11 mouse cellular contexts compared by ENCODE assay signal in the genomic region with DNA sequence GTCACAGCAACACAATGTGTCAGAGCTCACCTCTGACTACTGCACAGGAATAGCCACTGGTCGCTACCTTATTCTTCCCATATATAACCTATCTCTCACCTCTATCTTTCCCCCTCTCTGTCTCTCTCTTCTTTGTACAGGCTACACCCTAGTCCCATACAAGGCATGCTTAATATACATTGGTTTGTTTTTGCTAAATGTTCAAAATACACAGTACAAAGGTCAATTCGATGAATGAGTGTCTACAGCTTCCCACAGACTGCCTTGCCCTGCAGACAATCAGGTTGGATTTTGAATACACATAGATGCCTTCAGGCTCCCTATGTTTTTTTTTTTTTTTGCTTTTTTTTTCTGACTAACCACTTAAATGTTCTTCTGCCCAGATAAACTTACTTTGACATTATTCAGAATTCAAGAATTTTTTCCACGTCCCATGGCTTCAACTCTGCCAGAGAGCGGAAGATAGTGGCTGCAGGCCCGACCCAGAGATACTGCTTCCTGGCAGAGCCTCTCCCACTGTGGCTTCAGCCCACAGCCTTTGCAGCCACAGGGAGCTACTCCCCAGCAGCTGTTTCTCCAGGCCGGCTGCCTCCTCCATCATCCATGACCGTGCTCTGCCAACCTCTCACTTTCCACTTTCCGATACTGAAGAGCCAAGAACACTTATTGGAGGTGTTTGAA.
DNase-seq lines count a peak whose midpoint lies in the region; ATAC-seq and TF ChIP-seq lines count a peak whose summit lies in the region.
"Had no signal": no experiment of that assay in that cellular context is flagged by ENCODE, and none has a peak within 500 bp of the region (broad histone marks: within the 10 kb centered on the region; RNA-seq: fewer than 3 reads in every experiment).

No protein-coding gene starts in this region.

- H3K9me3 ChIP-seq in forebrain, postnatal 0 days (ENCODE audit: low read length) = no peaks in the 10 kb centered on the region
- H3K9me3 ChIP-seq in forebrain, embryonic 10.5 days = no peaks in the 10 kb centered on the region
- H3K9me3 ChIP-seq in hindbrain, embryonic 13.5 days = no peaks in the 10 kb centered on the region

- H3K36me3 ChIP-seq in forebrain, postnatal 0 days (ENCODE audit: insufficient read depth) = no peaks in the 10 kb centered on the region
- no peaks in the 10 kb centered on the region for H3K36me3 ChIP-seq in forebrain, embryonic 10.5 days (replicated peaks)
- no peaks in the 10 kb centered on the region for H3K36me3 ChIP-seq in hindbrain, embryonic 13.5 days

- ATAC-seq in forebrain, postnatal 0 days = peak; percentile 77
- no peak for ATAC-seq in hindbrain, embryonic 13.5 days (ENCODE audit: low FRiP score)
- ATAC-seq: inflammation-experienced regulatory T-cells, adult 6 months; midbrain, embryonic 16.5 days had no signal

- no peaks in the 10 kb centered on the region for H3K27me3 ChIP-seq in forebrain, postnatal 0 days (ENCODE audit: insufficient read depth, low read length)
- H3K27me3 ChIP-seq in forebrain, embryonic 10.5 days (ENCODE audit: poor library complexity, severe bottlenecking) = no peaks in the 10 kb centered on the region
- H3K27me3 ChIP-seq in hindbrain, embryonic 13.5 days = no peaks in the 10 kb centered on the region

- H3K4me3 ChIP-seq in forebrain, postnatal 0 days (ENCODE audit: low read depth, low read length) = no peak overlapping the region
- H3K4me3 ChIP-seq in forebrain, embryonic 10.5 days = no peak overlapping the region
- H3K4me3 ChIP-seq in hindbrain, embryonic 13.5 days = no peak overlapping the region

- peak; percentile 34 for DNase-seq in forebrain, postnatal 0 days
- no peak for DNase-seq in forebrain, embryonic 10.5 days (ENCODE audit: extremely low spot score, low spot score)
- peak; percentile 29 for DNase-seq in right cerebral cortex, adult 18-20 months
- no peak for DNase-seq in right cerebral cortex, postnatal 25 days
- peak; percentile 38 to 47 for DNase-seq in heart, postnatal 36 days
- DNase-seq in kidney, postnatal 4 days = no peak
- no peak for DNase-seq in adrenal gland, postnatal 25 days
- DNase-seq: layer of hippocampus, adult 9-11 months had no signal

- H3K9ac ChIP-seq in forebrain, postnatal 0 days = no peak overlapping the region
- no peak overlapping the region for H3K9ac ChIP-seq in hindbrain, embryonic 13.5 days

- 72% methylated on average over 8 of the region's 8 CpGs for WGBS in forebrain, postnatal 0 days
- 88% methylated on average over 8 of the region's 8 CpGs for WGBS in forebrain, embryonic 10.5 days
- 86% methylated on average over 8 of the region's 8 CpGs for WGBS in hindbrain, embryonic 13.5 days

- TF ChIP-seq CTCF in forebrain, postnatal 0 days (IDR thresholded peaks at IDR 0.05; ENCODE audit: low read depth) = no peak

- H3K4me1 ChIP-seq in forebrain, postnatal 0 days (ENCODE audit: insufficient read depth) = no peaks in the 10 kb centered on the region
- H3K4me1 ChIP-seq in forebrain, embryonic 10.5 days = no peaks in the 10 kb centered on the region
- H3K4me1 ChIP-seq in hindbrain, embryonic 13.5 days (replicated peaks) = no peaks in the 10 kb centered on the region

- no peak overlapping the region for H3K27ac ChIP-seq in forebrain, postnatal 0 days (ENCODE audit: low read depth, low read length)
- H3K27ac ChIP-seq in forebrain, embryonic 10.5 days = no peak overlapping the region
- H3K27ac ChIP-seq in hindbrain, embryonic 13.5 days = no peak overlapping the region

- no peak overlapping the region for H3K4me2 ChIP-seq in forebrain, postnatal 0 days (ENCODE audit: low read depth)
- no peak overlapping the region for H3K4me2 ChIP-seq in hindbrain, embryonic 13.5 days

- intact Hi-C loops in heart, postnatal 36 days (cut with DNase I) = no loop called here

Comparison
In these comparisons a context has a peak if more than half of its experiments do, and no peak if none do; other contexts are left out.
1. DNase-seq: peak in forebrain, postnatal 0 days (single experiment), right cerebral cortex, adult 18-20 months (single experiment) and heart, postnatal 36 days (2 of 2); none in forebrain, embryonic 10.5 days (single experiment), right cerebral cortex, postnatal 25 days (single experiment), kidney, postnatal 4 days (0 of 2) and adrenal gland, postnatal 25 days (single experiment).